Mouse (Mus musculus) ZHBTc4 (cell line): ENCODE data around the gene Cblc.
"Not testable (repeated sequence)": the region's sequence is repeated elsewhere in the genome, so short reads cannot be mapped to it uniquely, and the experiment has no call there.

Source experiments
- DNase-seq: peaks from one replicate; pipeline ENCODE4 v3.0.0-alpha.2; 2011; ENCODE audit warnings: low read depth, low spot score

The Cblc gene

DNA sequence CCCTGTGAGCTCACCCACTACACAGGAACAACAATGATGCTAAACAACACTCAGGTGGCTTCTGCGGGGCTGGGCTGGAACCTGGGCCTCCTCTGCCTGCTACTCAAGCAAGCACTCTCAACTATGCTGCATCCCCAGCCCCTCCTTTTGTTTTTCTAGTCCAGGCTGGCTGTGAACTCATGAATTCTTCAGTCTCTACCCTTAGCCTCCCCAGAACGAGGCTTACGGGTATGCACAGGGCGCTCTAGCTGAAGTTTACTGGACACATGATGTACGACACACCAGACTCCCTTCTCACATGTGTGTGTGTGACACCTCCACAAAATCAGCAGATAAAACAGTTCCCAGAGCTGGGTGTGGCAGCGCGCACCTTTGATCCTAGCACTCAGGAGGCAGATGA is 22.3 kb upstream of the Cblc start:
- DNase-seq = peak; percentile 35

DNA sequence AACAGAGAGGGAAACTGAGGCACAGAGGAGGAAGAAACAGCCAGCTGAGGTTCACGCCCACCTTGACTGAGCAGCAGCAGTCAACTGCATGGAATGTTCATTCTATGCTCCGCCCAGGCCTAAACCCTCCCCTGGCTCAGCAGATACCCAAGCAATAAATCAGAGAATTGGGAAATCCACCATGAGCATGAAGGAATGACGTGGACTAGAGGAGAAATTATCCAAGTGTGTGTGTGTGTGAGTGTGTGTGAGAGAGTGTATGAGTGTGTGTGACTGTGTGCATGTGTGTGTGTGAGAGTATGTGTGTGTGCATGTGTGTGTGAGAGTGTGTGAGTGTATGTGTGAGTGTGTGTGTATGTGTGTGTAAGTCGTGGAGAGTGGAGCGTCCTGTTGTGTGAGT is 21.8 kb upstream of the Cblc start:
- DNase-seq = peak; percentile 49

DNA sequence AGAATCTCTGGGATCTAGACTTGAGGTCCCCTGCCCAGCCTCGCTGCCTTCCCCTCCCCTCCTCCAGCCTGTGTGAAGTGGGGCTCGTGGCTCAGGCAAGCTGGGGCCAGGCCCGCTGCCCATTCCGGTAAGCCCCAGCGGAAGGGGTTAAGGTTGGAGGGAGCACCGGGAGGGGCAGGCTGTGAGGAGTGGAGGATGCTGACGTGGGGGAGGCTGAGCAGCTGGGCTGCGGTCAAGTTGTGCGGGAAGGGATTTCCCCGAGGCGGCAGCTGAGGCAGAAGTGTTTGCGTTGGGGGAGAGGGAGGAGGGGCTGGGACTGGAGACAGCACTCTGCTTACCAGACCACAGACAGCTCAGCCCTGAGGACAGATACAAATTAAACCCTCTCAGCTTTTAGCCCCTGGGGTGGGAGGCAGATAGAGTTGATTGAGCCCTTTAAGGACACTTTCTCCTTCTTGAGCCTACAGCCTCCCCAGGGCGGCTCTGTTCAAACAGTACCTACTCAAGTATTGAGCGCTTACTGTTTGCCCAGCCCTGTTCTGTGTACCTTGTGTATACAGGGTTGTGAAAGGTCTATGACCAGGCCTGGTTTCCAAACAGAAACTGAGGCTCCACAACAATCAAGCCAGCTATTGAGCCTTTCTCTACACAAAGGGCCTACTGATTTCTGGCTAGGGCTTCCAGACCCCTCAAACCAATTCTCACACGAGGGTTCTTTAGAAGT is 20.9 kb upstream of the Cblc start:
- DNase-seq = peak; percentile 91

DNA sequence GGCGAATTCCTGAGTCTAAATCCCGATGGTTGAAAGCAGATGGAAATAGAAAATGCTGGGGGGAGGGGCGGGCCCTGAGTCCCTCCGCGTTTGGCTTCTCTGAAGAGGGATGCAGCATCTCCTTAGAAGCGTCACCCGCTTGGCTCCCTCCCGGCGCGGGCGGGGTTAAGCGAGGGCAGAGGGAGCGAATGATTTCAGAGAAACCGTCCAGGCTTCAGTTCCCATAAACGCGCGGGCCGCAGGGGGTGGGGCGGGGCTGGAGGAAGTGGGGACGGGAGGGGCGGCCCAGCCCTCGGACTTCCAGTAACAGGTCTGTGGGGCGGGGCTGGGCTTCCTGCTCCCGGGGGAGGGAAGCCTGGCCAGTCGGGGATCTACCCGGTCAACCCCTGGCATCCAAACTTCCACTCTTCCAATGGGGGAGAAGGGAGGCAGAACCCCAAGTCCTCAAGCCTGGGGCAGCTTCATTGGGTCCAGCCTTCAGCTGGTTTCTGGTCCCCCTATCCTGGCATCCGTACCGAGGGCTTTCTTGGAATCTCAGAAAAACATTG is 19.7 kb upstream of the Cblc start:
- DNase-seq = peak; percentile 98

DNA sequence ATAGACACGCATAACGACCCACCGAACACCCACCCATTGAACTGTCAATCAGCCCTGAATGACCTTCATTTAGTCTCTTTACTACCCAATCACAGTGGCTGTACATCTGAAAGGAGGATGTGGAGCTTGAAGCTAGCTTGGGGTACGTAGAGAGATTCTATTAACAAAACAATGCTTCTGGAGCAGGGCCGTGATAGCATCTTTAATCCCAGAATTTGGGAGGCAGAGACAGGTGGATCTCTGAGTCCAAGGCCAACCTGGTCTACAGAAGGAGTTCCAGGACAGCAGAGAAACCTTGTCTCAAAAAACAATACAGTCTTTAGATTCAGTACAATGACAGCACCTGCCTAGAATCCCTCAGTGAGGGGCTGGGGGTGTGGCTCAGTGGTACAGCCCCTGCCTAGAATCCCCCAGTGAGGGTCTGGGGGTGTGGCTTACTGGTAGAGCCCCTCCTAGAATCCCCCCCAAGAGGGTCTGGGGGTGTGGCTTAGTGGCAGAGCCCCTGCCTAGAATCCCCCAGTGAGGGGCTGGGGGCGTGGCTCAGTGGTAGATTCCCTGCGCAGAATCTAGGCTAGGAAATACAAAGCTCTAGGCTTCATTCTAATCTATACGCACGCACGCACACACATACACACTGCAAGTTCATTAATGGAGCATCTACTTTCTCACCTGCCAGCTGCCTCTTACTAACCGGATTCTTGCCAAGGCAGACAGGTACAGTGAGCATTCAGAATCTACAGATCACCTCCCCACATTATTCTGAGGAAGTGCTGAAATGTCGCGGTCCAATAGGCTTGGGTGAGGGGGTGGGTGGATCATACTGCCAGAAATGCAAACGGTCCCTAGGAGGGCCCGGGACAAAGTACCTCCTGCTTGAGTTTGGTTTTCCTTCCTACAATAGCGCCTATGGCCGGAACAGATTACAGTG is 19.0 kb upstream of the Cblc start:
- DNase-seq = peak; percentile 86

DNA sequence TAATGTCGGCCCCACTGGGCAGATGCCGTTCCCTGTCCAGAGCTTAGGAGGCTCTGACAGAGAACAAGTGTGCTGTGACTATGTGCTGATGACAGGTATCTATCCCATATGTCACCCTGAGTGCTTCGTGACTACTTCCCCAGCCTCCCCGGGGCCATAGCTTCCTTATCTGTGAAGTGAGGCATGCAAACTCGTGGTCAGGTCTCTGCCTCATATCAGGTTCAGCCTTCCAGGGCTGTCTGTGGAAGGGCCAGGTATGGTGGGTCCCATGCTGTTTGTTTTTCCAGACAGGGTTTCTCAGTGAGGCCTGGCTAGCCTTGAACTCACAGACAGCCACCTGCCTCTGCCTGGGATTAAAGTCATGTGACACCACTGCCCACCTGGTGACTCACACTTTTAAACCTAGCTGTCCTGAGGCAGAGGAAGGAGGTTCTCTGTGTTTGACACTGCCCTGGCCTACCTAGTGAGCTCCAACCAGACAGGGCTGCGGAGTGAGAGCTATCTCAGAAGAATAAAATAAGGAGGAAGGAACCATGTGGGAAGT is 17.0 kb upstream of the Cblc start:
- no peak for DNase-seq

DNA sequence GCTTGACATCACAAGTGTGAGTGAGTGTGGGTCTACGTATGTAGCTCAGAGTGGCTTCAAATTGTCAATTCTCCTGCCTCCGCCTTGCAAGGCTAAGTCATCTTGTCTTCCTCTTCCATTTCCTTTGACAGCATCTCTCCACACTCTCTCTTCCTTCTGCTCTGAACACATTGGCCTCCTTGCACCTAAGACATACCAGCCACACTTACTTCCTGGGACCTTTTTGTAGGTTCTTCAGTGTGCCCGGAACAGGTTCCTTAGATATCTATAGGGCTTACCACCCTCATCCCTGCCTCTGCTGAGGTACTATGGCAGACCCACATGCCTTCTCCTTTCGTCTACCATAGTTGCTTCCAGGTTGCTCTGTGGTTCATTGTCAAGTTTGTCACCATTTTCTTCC is 16.6 kb upstream of the Cblc start:
- DNase-seq = no peak

DNA sequence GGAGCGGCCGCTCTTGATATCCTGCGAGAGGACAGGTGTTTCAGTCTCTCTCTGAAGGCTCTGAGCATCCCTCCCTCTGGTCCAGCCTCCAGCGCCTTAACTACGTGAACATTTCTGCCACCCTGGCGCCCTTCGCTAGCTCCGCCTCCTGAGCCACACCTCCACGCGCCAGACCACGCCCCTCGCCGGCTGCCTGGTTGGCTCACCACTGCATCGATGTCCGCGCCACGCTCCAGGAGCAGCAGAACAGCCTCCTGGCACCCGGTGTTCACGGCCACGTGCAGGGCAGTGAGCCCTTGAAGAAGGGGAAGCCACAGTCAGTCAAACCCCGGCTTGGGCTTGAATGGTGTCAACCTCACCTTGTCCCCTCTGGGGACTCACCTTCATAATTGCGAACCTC is 14.5 kb upstream of the Cblc start:
- peak; percentile 76 for DNase-seq

DNA sequence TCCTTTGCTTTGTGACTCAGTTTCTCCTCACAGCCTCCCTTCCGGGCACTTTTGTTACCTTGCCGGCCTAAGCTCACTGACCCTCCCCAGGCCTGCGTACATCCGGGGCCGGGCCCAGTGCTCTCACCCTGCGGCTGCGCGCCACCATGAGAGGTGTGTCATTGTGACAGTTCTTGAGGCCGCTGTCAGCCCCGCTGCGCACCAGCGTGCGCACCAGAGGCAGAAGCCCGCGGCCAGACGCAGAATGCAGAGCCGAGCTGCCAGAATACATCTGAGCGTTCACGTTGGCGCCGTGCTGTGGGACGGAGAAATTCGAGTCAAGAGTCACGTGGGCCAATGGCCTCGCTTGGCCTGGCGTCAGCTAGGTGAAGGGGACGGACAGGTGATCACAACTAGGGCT is 12.8 kb upstream of the Cblc start:
- peak; percentile 68 for DNase-seq

DNA sequence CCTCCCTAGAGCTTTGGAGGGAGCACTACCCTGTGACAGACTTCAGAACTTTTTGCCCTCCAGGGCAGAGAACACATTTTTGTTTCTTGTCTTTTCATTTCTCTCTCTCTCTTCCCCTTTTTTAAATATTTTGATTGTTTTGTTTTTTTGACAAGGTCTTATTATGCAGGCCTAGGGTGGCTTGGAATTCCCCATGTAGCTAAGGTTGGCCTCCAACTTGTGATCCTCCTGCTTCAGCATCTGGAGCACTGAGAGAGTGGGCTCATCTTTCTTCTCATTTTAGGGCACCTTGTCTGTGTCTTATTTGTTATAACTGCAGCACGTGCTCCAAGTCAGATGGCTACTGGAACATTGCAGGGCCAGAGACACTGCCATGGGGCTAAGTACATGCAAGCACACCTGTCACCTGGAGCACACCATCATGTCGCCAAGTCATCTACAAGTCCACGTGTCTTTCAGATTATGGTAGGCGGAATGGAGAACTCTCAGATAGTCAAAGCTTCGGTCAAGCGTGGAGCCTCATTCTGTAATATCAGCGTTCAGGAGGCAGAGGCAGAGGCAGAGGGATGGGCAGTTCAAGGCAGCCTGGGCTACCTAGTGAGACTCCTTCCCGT is 9.9 kb upstream of the Cblc start:
- DNase-seq = no peak

DNA sequence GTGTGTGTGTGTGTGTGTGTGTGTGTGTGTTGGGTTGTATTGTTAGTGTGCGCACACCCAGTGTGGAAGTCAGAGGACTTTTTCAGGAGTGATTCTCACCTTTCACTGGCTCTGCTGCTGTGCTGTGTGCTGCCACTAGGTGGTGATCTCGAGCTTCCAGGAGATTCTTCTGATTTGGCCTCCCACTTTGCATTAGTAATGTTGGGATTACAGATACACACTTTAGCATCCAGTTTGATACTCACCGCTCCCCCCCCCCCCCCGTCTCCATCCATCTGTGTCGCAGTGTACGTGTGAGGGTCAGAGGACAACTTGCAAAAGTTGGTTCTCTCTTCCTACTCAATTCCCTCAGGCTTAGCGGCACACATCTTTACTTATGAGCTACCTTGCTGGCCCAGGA is 6.4 kb upstream of the Cblc start:
- peak; percentile 72 for DNase-seq

DNA sequence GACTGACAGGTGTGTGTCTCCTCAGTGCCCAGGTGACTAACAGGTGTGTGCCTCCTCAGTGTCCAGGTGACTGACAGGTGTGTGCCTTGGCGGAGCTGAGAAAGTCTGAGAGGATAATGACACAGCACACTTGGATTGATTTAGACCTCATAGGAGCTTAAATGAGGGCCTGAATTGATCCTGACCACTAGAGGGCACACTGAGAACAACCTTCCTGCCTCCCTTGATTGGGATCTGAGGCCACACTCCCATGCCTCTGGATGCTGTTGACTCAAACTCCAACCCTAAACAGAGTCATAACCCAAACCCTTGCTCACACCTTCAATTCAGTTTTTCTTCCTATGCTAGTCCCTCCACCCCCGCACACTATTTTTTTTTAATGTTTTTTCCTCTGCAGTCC is 4.2 kb upstream of the Cblc start:
- peak; percentile 86 for DNase-seq

DNA sequence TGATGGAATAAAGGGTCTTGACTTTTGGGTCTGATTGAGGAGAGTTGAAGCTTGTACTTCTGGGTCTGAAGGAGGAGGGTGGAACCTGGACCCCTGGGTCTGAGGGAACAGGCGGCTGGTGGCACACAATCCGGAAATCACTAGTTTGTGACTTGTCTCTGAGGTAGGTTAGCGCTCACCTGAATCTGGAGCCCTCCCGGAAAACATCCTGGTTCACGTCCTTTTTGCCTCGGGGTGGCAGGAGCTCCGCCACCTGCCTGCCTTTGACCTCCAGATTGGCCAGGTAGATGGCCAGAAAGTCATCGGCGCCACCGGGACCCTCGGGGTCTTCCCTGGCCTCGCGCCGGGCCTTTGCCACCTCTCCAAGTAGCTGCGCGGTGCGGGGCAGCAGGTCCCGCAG is 355 bp downstream of the Cblc start:
- peak; percentile 34 for DNase-seq

DNA sequence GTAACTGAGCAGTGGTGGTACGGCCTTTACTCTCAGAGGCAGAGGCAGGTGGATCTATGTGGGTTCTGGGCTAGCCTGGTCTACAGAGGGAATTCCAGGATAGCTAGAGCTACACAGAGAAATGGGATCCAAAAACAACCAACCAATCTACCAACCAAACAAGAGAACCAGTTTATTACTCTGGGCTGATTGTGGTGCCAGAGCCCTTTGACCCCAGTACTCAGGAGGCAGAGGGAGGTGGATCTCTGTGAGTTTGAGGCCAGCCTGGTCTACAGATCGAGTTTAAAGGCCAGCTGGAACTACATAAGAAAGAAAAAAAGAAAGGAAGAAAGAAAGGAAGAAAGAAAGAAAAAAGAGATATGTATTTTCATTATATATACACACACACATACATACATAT is 1.4 kb downstream of the Cblc start:
- DNase-seq = no peak

DNA sequence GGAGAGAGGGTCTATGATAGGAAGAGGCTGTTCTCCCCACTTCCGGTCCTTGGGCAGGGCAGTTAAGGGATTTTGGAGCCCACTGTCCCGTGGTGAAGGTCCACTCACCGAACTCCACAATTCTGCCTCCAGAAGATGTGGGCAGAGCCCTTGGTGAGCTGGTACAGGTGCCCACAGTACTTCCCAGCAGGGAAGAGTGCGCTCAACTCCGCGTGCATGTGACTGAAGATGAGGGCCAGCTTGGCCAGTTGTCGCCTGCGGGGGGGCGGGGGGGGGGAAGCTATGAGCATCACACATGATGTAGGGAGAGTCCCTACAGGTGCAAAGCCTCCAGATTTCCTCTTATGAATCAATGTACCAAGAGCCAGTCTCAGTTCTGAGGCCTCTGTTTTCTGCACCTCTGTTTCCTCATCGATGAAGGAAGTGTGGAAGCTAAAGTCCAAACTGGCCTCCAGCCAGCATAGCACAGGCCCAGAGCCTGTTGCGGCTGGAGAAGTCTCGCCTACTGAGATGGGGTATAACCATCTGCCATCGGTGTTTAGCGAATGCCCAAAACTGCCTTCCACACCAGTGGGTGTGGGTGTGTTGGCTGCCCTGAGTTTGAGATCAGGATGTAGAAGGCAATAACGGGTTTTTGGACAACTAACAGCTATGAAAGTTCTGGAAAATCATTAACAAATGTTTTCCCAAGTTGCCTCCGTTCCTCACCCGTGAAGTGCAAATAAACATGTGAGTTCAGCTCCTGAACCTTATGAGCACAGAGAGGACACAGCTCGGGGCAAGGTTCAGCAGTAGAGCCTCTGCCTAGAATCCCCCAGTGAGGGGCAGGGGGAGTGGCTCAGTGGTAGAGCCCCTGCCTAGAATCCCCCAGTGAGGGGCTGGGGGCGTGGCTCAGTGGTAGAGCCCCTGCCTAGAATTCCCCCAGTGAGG is 3.6 kb downstream of the Cblc start:
- no peak for DNase-seq

DNA sequence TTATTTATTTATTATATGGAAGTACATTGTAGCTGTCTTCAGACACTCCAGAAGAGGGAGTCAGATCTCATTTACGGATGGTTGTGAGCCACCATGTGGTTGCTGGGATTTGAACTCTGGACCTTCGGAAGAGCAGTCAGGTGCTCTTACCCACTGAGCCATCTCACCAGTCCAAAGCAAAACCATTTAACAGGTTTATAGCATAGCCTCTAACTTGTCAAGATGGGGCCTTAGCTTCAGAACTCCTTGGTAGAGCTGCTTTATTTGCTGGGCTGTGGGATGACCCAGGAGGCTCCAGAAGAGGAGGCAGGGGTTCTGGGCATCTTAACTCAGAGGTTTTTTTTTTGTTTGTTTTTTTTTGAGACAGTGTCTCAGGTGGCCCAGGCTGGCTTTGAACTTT is 5.1 kb downstream of the Cblc start:
- not testable (repeated sequence) for DNase-seq

DNA sequence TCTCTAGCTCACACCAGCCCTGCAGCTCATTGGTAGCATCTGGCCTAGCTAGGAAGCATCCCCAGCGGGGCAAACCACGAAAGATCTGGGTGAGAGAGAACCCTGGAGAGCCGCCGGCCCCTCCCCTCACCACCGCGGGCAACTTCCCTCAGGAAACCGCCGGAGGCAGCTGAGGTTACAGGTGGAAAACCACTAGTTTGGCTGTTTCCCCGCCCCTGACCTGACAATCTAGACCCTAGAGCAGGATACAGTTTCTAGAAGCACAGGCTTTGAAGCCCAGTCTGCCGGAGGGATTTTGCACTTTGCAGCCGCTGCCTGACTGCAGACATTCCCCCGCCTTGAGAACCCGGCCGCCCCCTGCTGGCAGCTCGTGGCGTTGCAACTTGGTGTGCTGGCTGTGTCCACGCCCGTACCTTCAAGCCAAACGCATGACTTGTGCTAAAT is 6.7 kb downstream of the Cblc start:
- DNase-seq = peak; percentile 92

DNA sequence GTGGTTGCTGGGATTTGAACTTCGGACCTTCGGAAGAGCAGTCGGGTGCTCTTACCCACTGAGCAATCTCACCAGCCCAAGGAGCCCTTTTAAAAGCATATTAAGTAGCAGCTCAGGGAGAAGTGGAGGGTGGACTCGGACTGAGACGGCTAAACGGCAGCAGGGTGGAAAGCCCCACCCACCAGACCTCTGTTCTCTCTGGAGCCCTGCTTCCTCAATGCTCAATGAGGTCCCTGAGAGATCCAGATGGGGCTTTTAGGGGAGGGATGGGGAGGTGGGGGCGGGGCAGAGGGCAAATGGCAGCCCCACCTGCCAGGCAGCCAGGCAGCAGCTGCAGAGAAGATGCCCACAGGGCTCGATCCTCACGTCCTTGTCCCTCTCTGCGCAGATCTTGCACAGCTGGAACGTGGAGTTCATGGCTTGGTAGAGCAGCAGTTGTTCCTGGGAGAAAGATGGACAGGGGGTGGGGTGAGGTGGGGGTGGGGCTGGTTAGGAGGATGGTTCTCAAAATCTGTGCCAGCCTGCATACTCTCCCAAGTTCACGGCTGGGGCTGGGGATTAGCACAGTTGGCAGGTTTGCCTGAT is 10.6 kb downstream of the Cblc start:
- DNase-seq = no peak

DNA sequence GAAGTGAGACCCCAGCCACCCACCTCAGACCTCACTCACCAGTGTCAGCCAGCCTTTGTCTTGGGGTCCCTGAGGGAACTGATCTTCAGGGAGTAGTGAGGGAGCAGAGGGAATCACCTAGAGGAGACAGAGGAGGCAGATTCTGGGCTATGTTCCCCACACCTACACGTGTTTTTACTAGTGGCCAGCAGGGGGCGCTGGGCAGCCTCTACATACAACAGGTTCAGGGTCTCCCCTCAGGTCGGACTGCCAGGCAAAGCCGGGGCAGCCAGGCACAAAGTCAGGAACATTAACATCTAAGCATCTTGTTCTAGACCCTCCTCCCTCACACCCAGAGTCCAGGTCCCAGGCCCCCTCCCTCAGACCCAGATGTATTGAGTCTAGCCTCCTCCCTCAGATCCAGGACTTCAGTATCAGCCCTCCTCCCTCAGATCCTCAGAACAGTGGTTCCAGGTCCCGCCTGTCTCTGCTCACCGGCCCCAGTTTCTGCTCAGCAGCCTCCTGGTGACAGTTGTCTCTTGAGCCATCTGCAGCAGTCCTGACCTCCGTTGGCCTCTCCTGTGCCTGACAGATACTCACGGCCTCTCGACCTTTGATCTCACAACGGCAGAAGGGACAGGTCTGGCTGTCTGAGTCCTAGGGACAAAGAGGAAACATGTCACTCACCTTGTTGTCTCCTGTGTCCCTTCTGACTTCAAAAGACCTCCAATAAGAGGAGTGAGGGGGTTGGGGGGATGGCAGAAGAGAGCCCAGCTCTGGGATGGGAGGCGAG is 11.7 kb downstream of the Cblc start:
- DNase-seq = no peak

DNA sequence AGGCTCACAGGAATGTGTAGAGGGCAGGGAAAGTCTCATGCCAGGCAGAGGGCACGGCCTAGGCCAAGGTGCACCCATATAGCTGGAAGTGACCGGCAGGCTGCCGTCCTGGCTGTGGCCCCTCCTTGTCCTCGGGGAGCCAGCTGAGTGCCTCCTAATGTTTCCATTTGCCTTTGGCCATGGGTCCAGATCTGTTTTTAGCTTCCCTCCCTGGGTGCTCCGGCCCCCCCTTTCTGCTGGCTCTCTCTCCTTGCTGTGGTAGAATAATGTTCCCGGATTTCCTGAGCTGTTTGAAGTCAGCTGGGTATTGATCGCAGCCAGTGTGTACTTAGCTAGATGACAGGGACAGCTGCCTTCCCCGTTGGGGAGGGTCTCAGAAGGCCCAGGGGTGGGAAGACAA is 13.0 kb downstream of the Cblc start:
- no peak for DNase-seq
